Mouse (Mus musculus): ENCODE measurements at regions not wholly inside any gene's neighbourhood (a gene's known extent, or its start where the extent isn't known, plus 50 kb on each side); places are given as distances from the start of the nearest gene placed in this dataset.

GRCm38 (mm10) chr14:76641752-76642529 is 85.3 kb upstream of the Serp2 start:
- Histone ChIP-seq H3K9ac (ENCODE audit: low read length) (no peak overlapping the region), H3K4me2 (ENCODE audit: low read length) (no peak overlapping the region), H3K27me3 (ENCODE audit: control insufficient read depth, insufficient read depth, low read length) (no peaks in the 10 kb centered on the region), H3K4me3 (ENCODE audit: control insufficient read depth in 1 of 2, insufficient read depth in 1 of 2, low read depth in 1 of 2, low read length in 2 of 2) (no peak overlapping the region), H3K27ac (replicated peaks in 1 of 2; ENCODE audit: control insufficient read depth in 1 of 2, insufficient read depth in 1 of 2, low read depth in 2 of 2, low read length in 2 of 2) (no peak overlapping the region), H3K9me3 (ENCODE audit: control insufficient read depth, low read length) (no peaks in the 10 kb centered on the region), H3K36me3 (ENCODE audit: control insufficient read depth, insufficient read depth, low read length) (no peaks in the 10 kb centered on the region), H3K4me1 (ENCODE audit: control insufficient read depth in 2 of 2, insufficient read depth in 2 of 2, low read length in 2 of 2) (0 out of 4 replicates have a peak, but pooled peaks cover 0 to 7% of the 10 kb centered on the region in 2 experiments)
- 91% methylated on average over 4 of the region's 4 CpGs for WGBS
- ATAC-seq (ENCODE audit: insufficient number of reproducible peaks, insufficient read depth, low FRiP score, low read depth) = no peak

- no peak overlapping the region for H3K9ac ChIP-seq (ENCODE audit: low read length)
- H3K9me3 ChIP-seq (ENCODE audit: control insufficient read depth, low read length) = no peaks in the 10 kb centered on the region
- H3K27me3 ChIP-seq (ENCODE audit: control insufficient read depth, insufficient read depth, low read length) = no peaks in the 10 kb centered on the region
- no peak overlapping the region for H3K4me3 ChIP-seq (ENCODE audit: control insufficient read depth in 1 of 2, insufficient read depth in 1 of 2, low read depth in 1 of 2, low read length in 2 of 2)
- H3K27ac ChIP-seq (replicated peaks in 1 of 2; ENCODE audit: control insufficient read depth in 1 of 2, insufficient read depth in 1 of 2, low read depth in 2 of 2, low read length in 2 of 2) = no peak overlapping the region
- no peaks in the 10 kb centered on the region for H3K36me3 ChIP-seq (ENCODE audit: control insufficient read depth, insufficient read depth, low read length)
- WGBS = 52% methylated on average over 6 of the region's 6 CpGs
- H3K4me1 ChIP-seq (ENCODE audit: control insufficient read depth in 2 of 2, insufficient read depth in 2 of 2, low read length in 2 of 2) = peaks cover 23 to 40% of the 10 kb centered on the region in 2 experiments
- no peak for ATAC-seq (ENCODE audit: insufficient number of reproducible peaks, insufficient read depth, low FRiP score, low read depth)
- no peak overlapping the region for H3K4me2 ChIP-seq (ENCODE audit: low read length)
These were observed 76.5 kb upstream of the Serp2 start for GRCm38 (mm10) chr14:76633170-76633569.

GRCm38 (mm10) chr14:76632763-76633162 is 76.1 kb upstream of the Serp2 start:
- Histone ChIP-seq H3K27me3 (ENCODE audit: control insufficient read depth, insufficient read depth, low read length) (no peaks in the 10 kb centered on the region), H3K9ac (ENCODE audit: low read length) (no peak overlapping the region), H3K27ac (replicated peaks in 1 of 2; ENCODE audit: control insufficient read depth in 1 of 2, insufficient read depth in 1 of 2, low read depth in 2 of 2, low read length in 2 of 2) (no peak overlapping the region), H3K4me3 (ENCODE audit: control insufficient read depth in 1 of 2, insufficient read depth in 1 of 2, low read depth in 1 of 2, low read length in 2 of 2) (no peak overlapping the region), H3K4me1 (ENCODE audit: control insufficient read depth in 2 of 2, insufficient read depth in 2 of 2, low read length in 2 of 2) (peaks cover 23 to 41% of the 10 kb centered on the region in 2 experiments), H3K9me3 (ENCODE audit: control insufficient read depth, low read length) (no peaks in the 10 kb centered on the region), H3K4me2 (ENCODE audit: low read length) (no peak overlapping the region), H3K36me3 (ENCODE audit: control insufficient read depth, insufficient read depth, low read length) (no peaks in the 10 kb centered on the region)
- WGBS = 80% methylated on average over 6 of the region's 6 CpGs
- ATAC-seq (ENCODE audit: insufficient number of reproducible peaks, insufficient read depth, low FRiP score, low read depth) = no peak

GRCm38 (mm10) chr14:76631740-76632139 is 75.1 kb upstream of the Serp2 start:
- WGBS = 77% methylated on average over 6 of the region's 6 CpGs
- H3K27ac ChIP-seq (replicated peaks in 1 of 2; ENCODE audit: control insufficient read depth in 1 of 2, insufficient read depth in 1 of 2, low read depth in 2 of 2, low read length in 2 of 2) = no peak overlapping the region
- no peak for ATAC-seq (ENCODE audit: insufficient number of reproducible peaks, insufficient read depth, low FRiP score, low read depth)

GRCm38 (mm10) chr14:76631181-76631580 is 74.5 kb upstream of the Serp2 start:
- 38% methylated on average over 4 of the region's 4 CpGs for WGBS
- Histone ChIP-seq H3K4me2 (ENCODE audit: low read length) (no peak overlapping the region), H3K4me1 (ENCODE audit: control insufficient read depth in 2 of 2, insufficient read depth in 2 of 2, low read length in 2 of 2) (peaks cover 23 to 42% of the 10 kb centered on the region in 2 experiments), H3K9ac (ENCODE audit: low read length) (no peak overlapping the region), H3K27ac (replicated peaks in 1 of 2; ENCODE audit: control insufficient read depth in 1 of 2, insufficient read depth in 1 of 2, low read depth in 2 of 2, low read length in 2 of 2) (peak overlapping the region in 1 of 2 experiments; percentile 39; a peak in 1 of 4 replicates), H3K36me3 (ENCODE audit: control insufficient read depth, insufficient read depth, low read length) (no peaks in the 10 kb centered on the region), H3K4me3 (ENCODE audit: control insufficient read depth in 1 of 2, insufficient read depth in 1 of 2, low read depth in 1 of 2, low read length in 2 of 2) (no peak overlapping the region), H3K9me3 (ENCODE audit: control insufficient read depth, low read length) (no peaks in the 10 kb centered on the region), H3K27me3 (ENCODE audit: control insufficient read depth, insufficient read depth, low read length) (no peaks in the 10 kb centered on the region)
- peak; percentile 26; the same call in 1 of the 2 replicates for ATAC-seq (ENCODE audit: insufficient number of reproducible peaks, insufficient read depth, low FRiP score, low read depth)

More at GRCm38 (mm10) chr14:76631740-76632139, 75.1 kb upstream of the Serp2 start:
- Histone ChIP-seq H3K4me1 (ENCODE audit: control insufficient read depth in 2 of 2, insufficient read depth in 2 of 2, low read length in 2 of 2) (peaks cover 23 to 41% of the 10 kb centered on the region in 2 experiments), H3K27me3 (ENCODE audit: control insufficient read depth, insufficient read depth, low read length) (no peaks in the 10 kb centered on the region), H3K36me3 (ENCODE audit: control insufficient read depth, insufficient read depth, low read length) (no peaks in the 10 kb centered on the region), H3K4me2 (ENCODE audit: low read length) (no peak overlapping the region), H3K9ac (ENCODE audit: low read length) (no peak overlapping the region), H3K4me3 (ENCODE audit: control insufficient read depth in 1 of 2, insufficient read depth in 1 of 2, low read depth in 1 of 2, low read length in 2 of 2) (no peak overlapping the region), H3K9me3 (ENCODE audit: control insufficient read depth, low read length) (no peaks in the 10 kb centered on the region)

GRCm38 (mm10) chr14:76629913-76630478 is 73.3 kb upstream of the Serp2 start:
- no peak overlapping the region for H3K4me2 ChIP-seq (ENCODE audit: low read length)
- no peak overlapping the region for H3K4me3 ChIP-seq (ENCODE audit: control insufficient read depth in 1 of 2, insufficient read depth in 1 of 2, low read depth in 1 of 2, low read length in 2 of 2)
- no peak for ATAC-seq (ENCODE audit: insufficient number of reproducible peaks, insufficient read depth, low FRiP score, low read depth)
- H3K9ac ChIP-seq (ENCODE audit: low read length) = no peak overlapping the region
- H3K4me1 ChIP-seq (ENCODE audit: control insufficient read depth in 2 of 2, insufficient read depth in 2 of 2, low read length in 2 of 2) = peaks cover 30 to 54% of the 10 kb centered on the region in 2 experiments
- H3K27me3 ChIP-seq (ENCODE audit: control insufficient read depth, insufficient read depth, low read length) = no peaks in the 10 kb centered on the region
- H3K9me3 ChIP-seq (ENCODE audit: control insufficient read depth, low read length) = no peaks in the 10 kb centered on the region
- H3K36me3 ChIP-seq (ENCODE audit: control insufficient read depth, insufficient read depth, low read length) = no peaks in the 10 kb centered on the region
- 79% methylated on average over 11 of the region's 11 CpGs for WGBS
- H3K27ac ChIP-seq (replicated peaks in 1 of 2; ENCODE audit: control insufficient read depth in 1 of 2, insufficient read depth in 1 of 2, low read depth in 2 of 2, low read length in 2 of 2) = no peak overlapping the region

- Histone ChIP-seq H3K4me1 (ENCODE audit: control insufficient read depth in 2 of 2, insufficient read depth in 2 of 2, low read length in 2 of 2) (peaks cover 45 to 66% of the 10 kb centered on the region in 2 experiments), H3K4me3 (ENCODE audit: control insufficient read depth in 1 of 2, insufficient read depth in 1 of 2, low read depth in 1 of 2, low read length in 2 of 2) (no peak overlapping the region), H3K27me3 (ENCODE audit: control insufficient read depth, insufficient read depth, low read length) (no peaks in the 10 kb centered on the region), H3K4me2 (ENCODE audit: low read length) (no peak overlapping the region), H3K27ac (replicated peaks in 1 of 2; ENCODE audit: control insufficient read depth in 1 of 2, insufficient read depth in 1 of 2, low read depth in 2 of 2, low read length in 2 of 2) (no peak overlapping the region), H3K36me3 (ENCODE audit: control insufficient read depth, insufficient read depth, low read length) (no peaks in the 10 kb centered on the region), H3K9me3 (ENCODE audit: control insufficient read depth, low read length) (no peaks in the 10 kb centered on the region), H3K9ac (ENCODE audit: low read length) (no peak overlapping the region)
- no peak for ATAC-seq (ENCODE audit: insufficient number of reproducible peaks, insufficient read depth, low FRiP score, low read depth)
- WGBS = 67% methylated on average over 10 of the region's 10 CpGs
These were observed 71.6 kb upstream of the Serp2 start for GRCm38 (mm10) chr14:76628182-76628892.
